Mouse (Mus musculus) heart, postnatal 0 days (tissue): ENCODE measurements around the gene Hspa12b.

ENCODE experiments used
- CTCF ChIP-seq: IDR thresholded peaks from 2 replicates; pipeline ENCODE4 v1.5.1; 2016; ENCODE audit warnings: antibody characterized with exemption, control low read depth, low read depth
- EP300 ChIP-seq: IDR thresholded peaks from 2 replicates; pipeline ENCODE4 v1.6.1; 2016; ENCODE audit warnings: antibody characterized with exemption, low read depth

DNA sequence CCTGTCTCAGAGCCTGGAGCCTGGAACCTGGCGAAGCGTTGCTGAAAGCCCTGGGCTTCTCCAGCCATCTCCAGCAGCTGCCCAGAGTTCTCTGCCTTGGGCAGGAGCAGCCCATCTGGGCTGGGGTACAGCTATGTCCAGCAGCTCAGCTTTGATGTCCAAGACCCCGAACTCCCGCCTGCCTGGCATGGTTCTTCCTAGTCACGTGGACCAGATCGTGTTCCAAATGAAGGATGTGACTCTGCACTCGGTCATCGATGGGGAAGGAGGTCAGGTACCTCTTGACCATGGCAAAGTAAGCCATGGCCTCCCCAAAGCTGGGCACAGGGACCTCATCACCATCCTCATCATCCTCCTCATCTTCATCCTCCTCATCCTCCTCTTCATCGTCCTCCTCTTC is 50.9 kb downstream of the Hspa12b start:
- TF ChIP-seq CTCF (no peak), EP300 (no peak)
